Mouse (Mus musculus): ENCODE data around the gene Vmn1r52.
"Not testable (repeated sequence)": the region's sequence is repeated elsewhere in the genome, so short reads cannot be mapped to it uniquely, and the experiment has no call there.

Gene Vmn1r52

DNA sequence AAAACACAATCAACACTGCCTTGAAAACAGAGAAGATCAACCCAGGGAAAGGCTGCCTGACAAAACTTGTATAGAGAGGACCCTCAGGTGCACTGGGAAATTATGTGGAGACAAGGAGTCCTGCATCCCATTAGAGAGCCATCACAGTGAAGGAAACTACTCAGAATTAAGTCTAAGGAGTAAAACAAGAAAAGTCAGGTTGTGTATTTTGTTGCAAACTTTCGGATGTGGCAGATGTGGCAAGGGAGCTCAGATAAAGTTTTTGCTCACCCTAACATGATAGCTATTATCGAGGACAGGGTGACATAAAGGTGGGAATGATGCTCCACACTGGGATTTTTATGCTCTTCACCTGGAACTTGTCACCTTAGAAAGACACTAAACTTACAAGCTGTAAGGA lies at the start of gene Vmn1r52:
TSS of gene Vmn1r52 (plus strand) at position 301 of the 400 bp plus-strand sequence.
- no peak for DNase-seq (ENCODE audit: low spot score in 2 of 2)

DNA sequence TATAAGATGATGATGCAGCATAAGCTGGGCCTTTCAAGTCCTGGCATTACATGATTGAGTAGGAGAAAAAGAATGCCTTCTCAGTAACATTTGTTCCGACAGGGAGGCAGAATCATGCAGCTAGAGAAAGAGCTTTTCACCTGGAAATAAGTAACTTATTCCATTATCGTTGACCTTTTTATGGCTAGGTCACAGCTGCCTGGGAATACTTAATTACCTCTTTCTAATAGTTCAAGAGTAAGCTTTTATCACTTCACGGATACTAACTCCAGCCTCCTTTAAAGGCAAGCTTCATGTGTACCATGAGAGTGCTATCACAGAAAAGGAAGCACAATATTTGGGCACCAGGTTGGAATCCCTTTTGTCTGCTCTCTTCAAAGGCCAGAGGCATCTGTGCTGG lies 14.5 kb upstream of the Vmn1r52 start:
- no peak for DNase-seq (ENCODE audit: low spot score in 2 of 2)

DNA sequence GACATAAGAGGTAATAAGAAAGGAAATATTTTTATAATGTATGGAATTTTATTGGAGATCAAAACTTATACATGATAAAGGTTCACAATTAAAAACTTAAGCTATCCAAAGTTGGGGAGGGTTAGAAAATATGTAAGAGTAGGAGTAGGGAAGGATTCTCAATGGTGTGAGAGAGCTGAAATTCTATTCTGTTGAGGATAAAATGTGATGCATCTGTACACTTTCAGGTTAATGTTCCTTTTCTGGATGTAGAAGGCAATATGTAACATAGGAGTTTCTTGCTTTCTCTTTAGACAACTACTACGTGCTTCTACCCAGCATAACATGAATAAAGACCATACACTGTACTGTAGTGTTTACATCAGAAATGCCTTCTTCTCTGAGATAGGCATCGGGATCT lies 27.9 kb downstream of the Vmn1r52 start, which contains the start of gene V1ra8:
TSS of gene V1ra8 (plus strand) at position 301 of the 400 bp plus-strand sequence.
- DNase-seq (ENCODE audit: low spot score in 2 of 2), result not testable (repeated sequence)

DNA sequence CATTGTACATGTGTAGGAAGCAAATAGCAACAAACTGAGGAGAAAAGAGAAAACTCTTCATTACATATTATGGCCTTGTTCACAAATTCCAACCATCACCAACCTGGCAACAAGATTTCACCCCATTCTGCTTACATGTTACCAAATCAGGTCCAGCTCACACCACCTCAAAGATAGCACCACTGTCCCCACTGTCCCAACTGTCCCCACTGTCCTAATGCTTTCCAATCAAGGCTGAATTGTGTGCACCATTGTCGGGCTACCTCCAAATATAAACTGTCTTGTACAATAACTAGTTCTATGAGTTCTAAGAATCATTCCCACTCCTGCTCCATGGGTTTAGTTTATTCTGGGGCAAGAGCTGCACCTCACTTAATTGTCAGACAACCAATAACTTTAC lies 49.7 kb downstream of the Vmn1r52 start, which contains the start of gene Vmn1r53:
TSS of gene Vmn1r53 (minus strand) at position 101 of the 400 bp plus-strand sequence.
- DNase-seq (ENCODE audit: low spot score in 2 of 2), result no peak
